Mouse (Mus musculus) erythroblast, adult 5-6 weeks (primary cell): Measurements from ENCODE around the gene Reps1. TPM values are rescaled to one million over a fixed set of nuclear protein-coding genes. Genes with fewer than 3 reads are reported as not detected.

Experiments
- ATAC-seq: replicated peaks from 2 replicates; pipeline ENCODE4 v1.8.0; 2016; ENCODE audit warnings: moderate number of reproducible peaks, mild to moderate bottlenecking, moderate TSS enrichment, inconsistent platforms; ENCODE audit not compliant: poor library complexity, low FRiP score, severe bottlenecking
- total RNA-seq, 2 experiments: library from RNA; stranded (forward) in 1 of 2; stranded (reverse) in 1 of 2; fragments of 150-400 nt in 1 of 2; fragments of 200-764, 138-1000 nt in 1 of 2; gene quantifications; 2 replicates each; pipeline versions ENCODE4 v1.2.3 to v1.2.4; 2015 to 2017; ENCODE audit warnings: low replicate concordance in 2 of 2

Reps1 gene
- total RNA-seq (2015; ENCODE audit: low replicate concordance) (23.6 and 27.5 TPM in 2 replicates), total RNA-seq (2017; ENCODE audit: low replicate concordance) (7.2 and 14.7 TPM in 2 replicates)

DNA sequence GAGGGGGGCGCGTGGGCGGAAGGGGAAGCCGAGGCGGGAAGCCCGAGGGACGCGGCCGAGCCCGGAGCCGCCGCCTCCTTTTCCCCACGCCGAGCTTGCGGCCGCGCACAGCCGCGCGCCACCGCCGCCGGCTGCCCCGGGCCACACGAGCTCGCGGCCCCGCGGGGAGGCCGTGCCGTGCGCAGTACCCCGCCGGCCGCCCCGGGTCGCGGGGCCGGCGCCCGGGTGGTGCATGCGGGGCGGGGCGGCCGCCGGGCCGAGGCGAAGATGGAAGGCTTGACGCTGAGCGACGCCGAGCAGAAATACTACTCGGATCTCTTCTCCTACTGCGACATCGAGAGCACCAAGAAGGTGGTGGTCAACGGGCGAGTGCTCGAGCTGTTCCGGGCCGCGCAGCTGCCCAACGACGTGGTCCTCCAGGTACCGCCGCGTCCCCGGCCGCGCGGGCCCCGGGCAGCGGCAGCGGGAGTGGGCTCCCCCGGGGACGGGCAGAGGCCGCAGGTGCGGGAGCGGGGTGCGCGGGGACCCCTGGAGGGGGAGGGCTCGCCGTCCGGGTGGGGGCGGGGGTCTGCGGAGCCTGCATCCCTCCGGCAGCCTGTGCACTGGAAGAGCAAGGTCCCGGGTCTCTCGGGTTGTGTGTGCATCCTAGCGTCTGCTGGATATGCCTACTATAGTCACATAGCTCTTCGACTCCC is at the start of gene Reps1:
Gene Reps1, plus strand, starts transcription at position 166 of the 695 bp plus-strand sequence.
- ATAC-seq: peak; percentile 53; the same call in 1 of the 2 replicates

DNA sequence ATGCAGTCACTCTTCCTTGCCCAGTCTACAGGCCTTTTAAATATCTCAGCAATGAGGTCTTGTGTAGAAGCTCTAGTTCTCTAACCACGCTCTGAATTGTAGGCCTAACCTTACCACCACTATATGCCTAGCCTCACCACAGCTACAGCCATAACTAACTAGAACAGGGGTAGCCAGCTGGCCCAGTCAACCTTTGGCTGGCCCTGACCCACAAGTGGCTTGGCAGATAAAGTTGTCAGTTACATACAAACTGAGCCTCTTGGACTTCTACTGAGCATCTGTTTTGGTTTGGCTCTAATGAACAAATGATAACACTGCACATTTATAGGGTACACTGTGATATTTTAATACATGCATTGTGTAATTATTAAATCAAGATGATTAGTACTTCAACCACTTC is 48.9 kb upstream of the Reps1 start:
- ATAC-seq: no peak

DNA sequence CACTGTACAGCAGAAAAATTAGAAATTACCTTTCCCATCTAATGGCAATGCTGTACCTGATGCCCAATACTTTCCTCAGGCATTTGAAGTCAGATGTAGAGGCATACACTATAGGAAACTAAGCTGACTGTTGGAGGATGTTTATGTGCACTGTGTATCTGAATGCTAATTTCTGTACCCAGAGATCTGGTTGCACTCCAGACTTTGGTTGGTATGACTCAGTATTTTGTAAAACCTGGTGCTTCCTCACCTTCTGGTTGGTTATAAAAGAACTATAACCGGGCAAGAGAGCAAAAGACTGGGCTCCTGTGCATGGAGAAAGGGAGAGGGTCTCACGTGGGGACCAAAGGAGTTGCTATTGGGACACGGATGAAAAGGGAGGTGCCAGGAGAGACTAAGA is 48.4 kb upstream of the Reps1 start:
- ATAC-seq: no peak

DNA sequence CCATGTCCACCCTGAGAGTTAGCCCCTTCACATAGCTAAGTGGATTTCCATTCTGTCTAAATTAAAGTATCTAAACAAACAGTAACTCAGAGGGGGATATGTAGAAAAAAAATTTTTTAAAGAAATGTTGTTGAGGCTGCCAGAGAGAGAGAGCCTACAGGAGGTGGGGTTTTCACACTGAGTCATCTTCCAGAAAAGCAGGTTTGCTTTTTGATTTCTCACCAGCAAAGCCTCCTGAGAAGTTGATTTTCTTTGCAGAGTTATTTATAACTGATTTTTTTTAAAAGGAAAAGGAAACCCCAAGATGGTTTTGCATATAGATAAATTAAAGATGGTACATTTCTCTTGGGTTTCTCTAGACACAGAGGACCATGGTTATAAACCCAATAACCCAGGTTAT is 47.5 kb upstream of the Reps1 start:
- no peak for ATAC-seq

DNA sequence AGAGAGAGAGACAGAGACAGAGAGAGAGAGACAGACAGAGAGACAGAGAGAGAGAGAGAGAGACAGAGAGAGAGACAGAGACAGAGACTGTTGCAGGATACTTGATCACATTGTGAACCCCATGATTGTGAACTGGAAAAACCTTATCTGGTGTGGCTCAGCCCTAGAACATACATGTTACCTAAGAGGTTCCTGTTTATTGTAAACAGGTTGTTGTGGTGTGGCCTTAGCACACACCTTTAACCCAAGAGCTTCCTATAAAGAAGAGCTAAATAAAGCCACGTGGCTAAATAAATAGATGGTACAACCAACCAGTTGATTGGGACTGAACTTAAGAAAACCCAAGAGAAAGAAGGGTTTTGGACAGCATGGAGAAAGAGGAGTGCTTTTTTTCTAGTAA is 45.9 kb upstream of the Reps1 start:
- no peak for ATAC-seq

DNA sequence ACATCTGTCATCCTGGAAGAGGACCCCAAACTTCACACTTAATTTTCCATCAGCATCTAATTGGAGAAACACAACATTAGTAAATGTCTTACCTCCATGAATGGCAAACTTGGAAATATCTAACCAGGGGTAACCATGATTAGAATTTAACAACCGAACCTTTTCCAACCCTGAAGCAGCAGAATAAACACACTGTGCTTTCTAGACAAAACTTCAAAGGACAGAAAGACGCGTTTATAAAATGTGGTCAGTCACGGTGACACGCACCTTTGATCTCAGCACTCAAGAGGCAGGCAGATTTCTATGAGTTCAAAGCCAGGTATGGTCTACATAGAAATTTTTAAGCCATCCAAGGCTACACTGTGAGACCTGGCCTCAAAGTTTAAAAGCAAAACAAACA is 43.9 kb upstream of the Reps1 start:
- ATAC-seq: no peak

DNA sequence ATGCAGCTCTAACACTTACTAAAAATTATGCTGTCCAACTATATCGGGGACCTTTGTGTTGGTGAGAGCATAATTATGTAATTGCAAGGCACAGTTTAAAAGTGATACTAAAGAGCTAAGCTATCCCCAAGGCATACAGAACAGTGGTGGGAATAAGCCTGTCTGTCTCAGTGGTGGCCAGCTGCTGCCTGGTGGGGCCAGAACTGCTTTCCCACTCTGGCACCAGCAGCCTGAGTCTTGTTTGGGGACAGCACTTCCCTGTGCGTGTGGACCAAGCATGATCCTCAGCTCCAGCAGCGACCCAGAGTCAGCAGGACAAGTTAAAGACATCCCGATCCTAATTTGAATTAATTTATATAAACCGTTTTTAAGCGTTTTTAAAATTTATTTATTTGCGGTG is 35.2 kb upstream of the Reps1 start:
- ATAC-seq: no peak

DNA sequence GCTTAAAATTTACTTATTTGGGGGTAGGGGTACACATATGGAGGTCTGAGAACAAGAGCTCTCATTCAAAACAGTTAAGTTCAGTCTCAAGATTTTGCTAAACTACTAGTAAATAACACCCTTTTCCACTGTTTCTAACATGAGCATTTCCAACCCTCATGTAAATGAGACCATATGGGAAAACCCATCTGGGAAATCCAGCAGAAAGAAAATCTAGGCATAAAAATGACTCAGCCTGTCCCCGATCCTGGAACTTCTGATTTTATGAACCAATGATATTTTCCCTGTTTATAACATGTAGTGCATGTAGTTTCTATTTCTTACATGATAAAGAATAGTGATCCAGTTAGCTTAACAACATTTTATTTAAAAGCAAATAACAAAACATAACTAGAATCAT is 34.8 kb upstream of the Reps1 start:
- ATAC-seq: no peak

DNA sequence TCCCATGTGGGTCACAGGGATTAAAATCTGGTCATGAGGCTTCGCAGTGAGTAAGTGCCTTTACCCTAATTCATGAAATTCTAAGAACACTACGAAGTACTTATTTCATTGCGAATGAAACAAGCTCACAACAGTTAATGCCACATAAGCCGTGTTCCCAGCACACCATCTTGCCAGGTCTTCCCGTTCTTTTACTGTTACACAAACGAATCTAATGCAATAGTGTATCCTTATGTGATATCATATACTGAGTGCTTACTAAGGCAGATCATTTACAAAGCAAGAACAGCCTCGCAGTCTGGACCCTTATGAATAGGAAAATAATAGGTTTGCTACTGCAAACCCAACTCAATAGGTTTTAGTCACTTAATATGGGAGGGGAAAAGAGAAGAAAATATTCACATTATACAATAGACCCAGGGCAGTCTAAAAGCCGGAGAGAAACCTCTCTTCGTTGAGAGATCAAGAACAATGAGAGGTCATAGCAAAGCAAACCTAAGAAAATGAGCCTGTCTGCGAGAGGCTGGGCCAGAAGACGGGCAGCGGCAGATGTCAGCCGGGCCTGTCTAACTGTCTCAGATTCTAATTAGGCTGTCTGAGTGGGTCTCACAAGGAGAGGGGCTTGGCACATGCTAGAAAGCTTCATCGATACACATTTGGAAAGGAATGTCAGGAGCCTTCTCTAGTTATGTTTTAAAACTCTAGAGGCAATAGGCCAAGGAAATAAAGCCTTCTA is 33.9 kb upstream of the Reps1 start:
- ATAC-seq: peak; percentile 53; the same call in 1 of the 2 replicates

DNA sequence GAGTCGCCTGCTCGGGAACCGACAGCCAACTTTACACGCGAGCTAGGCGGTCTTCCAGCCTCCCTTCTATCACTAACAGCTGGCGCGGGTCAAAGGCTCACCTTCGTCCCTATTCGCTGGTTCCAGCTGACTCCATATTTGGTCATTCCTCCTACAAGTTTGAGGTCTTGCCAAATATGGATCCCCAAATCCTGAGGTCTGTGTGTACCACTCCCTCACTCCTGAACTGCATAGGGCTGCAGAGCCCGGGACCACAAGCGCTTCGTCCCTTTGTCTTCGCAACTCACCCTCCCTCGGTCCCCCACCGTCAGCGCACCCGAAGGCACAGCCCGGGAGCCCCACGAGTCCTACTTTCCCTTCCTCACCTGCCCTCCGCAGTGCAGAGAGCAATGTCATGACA is 33.3 kb upstream of the Reps1 start:
- ATAC-seq: peak; percentile 77

DNA sequence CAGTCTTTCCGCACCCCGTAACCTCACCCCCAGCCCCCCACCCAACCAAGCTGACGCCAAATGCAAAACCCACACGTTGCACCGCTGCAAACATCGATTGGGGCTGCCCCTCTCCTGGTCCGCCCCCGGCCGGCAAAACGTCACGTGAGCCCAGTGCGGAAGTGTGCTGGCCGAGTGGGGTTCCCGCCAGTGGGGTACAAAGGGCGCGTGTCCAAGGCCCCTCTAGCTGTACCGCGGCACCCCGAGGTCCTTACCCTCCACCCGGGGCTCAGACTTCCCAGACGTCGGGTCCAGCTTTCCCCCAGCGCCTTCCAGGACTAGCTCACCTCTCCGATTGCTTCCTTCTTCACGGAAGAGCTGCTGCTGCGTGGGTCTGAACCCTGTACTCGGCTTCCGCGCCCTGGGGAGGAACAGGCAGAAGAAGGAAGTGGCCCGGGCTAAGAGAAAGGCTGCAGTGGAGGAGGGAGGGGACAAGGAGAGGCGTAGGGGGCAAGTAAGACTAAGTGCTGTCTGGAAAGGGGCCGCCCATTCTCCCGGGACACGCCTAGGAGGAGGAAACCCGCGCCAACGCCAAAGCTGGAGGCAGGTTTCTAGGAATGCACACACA is 32.8 kb upstream of the Reps1 start, which contains the start of gene Abracl:
Gene Abracl, minus strand, starts transcription at position 548 of the 607 bp plus-strand sequence.
- peak; percentile 79 for ATAC-seq

DNA sequence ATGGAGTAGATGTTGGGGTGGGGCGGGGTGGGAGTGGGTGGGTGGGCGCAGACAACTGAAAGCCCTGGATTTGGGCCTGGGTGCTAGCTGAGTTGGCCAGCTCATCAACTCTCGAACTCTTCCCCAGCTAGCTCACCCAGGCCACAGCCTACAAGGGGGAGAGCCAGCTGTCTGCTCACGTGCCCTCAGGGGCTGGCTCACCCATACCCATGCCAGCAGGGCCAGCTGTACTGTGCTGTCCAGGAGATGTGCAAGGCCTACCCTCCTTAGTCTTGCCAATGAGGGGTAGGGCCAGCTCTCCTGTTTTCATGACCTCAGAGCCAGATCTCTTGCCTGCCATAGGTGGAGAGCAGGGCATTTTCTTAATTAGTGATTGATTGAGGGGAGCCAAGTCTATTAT is 21.3 kb upstream of the Reps1 start:
- no peak for ATAC-seq

DNA sequence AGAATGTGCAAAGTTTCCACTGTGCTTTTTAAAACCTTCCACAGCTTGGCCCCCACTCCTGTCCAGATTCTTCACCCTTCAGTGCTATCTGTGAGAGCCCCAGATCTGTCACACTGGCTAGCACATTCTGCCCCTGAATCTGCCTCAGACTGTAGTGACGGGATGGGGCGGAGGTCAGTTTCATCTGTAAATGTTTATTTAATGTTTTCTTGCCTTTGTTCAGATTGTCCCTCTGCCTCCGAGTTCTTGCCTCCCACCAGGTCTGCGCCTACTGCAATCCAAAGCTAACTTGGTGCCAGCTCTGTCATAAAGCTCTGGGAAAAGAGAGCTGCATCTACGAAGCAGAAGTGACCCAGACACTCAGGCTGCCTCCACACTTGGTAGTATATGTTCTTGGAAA is 18.8 kb upstream of the Reps1 start:
- ATAC-seq: no peak

DNA sequence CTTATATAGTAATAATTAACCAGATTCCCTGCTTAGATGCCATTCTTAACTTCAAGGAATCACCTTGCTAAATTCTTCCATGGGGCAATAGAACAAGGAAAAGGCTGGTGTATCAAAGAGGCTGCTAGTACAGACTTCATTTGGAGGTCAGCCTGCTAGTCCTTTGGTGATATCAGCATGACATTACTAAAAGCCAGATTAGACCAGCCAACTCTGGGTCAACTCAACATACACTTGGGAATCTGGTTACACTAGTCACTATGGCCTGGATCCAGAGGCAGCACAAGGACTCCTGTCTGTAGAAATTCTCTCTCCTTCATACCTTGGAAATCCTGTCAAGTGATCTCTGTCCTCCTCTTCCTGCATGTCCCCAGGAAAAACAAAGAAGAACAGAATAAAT is 9.3 kb upstream of the Reps1 start:
- no peak for ATAC-seq

DNA sequence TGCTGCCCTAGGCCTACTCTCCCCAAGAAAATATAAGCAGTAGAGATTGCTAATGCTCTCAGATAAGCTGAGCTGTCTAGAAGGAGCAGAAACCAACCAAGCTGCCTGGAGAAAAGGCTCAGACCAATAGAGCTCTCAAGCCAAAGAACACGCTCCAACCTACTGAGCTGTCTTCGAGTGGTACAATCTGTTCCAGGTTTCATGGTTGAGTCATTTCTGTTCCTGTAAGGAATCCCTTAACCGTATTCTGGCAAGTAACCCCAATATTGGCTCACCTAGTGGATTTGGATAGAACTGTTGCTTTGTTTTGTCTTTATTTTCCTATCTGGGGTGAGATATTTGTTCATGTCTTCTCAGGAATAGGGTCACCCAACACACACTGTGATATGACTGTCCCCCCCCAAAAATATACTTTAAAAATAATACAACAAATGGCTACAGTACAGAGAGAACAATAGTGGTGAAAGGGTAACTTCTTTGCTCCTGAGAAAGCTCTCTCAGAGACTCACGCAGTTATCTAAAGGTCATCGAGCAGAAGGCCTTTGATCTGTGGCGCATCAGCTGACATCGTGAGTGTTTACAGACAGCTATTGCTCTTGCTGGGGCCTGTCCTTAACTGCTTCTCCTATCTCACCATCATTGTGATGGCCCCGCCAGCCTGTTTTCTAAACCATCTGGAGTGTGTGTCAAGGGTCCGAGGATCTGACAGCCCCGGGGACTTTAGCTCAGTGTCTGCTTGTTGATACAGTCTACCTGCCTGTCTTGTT is 8.1 kb upstream of the Reps1 start:
- ATAC-seq: no peak

DNA sequence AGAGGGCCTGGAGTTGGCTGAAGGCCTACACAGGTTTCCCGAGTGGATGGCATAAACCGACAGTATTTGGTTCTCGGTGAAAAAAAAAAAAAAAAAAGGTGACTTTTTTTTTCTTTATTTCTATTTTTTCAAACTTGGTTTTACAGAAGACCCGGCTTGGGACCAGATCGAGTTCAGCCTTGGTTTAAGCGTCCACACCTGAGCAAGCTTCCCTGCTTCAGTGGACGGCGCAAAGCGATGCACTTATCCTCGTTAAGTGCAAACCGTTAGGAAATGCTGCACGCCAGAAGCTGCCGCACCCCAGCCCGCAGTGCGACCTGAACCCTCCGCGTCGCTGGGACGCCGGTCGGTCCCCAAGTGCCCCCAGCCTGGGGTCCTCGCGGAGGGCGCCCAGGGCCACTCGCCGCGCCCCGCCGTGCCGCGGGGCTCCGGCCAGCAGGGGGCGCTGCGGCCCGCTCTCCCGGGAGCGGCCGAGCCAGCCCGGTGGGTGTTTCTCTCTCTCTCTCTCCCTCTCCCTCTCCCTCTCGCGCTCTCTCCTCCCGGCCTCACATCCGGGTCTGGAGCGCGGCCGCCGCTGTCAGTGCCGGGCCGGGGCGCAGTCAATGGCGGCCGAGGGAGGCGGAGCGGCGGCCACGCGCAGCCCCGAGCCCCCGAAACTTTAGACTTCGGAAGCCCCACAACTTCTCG is 509 bp upstream of the Reps1 start:
- ATAC-seq: peak; percentile 82

DNA sequence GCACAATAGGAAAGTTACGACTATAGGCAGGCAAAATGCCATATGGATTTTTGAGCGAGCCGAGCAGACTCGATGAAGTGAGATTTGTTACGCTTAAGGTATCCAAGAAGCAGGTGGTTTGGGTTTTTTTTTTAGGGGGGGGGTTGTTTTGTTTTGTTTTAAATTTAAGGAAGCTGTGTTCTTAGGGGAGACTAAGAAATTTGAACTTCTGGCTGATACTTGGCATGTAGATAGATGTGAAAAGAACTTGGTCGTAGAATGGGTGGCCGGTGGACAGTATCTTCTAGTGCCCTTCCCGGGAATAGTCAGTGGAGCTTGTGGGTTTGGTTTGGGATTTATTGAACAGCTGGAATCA is 707 bp downstream of the Reps1 start:
- no peak for ATAC-seq

DNA sequence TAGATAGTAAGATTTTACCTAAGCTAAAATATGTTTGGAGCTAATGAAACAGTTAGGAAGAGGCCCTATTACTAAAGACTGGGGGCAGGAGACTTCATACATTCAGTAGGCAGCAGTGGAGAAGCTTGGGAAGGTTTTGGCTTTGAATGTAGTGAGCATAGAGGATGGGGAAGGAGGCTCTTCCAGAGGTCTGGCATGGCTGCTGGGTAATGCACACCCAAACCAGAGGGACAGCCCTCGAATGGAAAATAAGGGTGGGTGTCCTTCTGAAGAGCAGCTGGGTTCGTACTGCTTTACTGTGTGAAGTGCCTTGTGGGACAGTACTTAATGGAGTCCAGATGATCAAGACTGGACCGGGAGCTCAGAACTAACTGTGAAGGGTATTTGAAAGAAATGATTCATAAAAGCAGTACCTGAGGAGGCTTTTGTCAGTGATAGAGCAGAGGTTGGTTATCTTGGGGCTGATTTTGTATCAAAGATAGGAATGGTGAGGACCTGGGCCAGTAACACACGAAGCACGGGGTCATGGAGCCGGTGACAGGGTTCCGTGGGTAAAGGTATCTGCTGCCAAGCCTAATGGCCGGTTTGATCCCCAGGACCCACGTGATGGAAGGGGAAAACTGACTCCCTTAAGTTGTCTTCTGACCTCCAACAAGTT is 3.1 kb downstream of the Reps1 start:
- no peak for ATAC-seq

DNA sequence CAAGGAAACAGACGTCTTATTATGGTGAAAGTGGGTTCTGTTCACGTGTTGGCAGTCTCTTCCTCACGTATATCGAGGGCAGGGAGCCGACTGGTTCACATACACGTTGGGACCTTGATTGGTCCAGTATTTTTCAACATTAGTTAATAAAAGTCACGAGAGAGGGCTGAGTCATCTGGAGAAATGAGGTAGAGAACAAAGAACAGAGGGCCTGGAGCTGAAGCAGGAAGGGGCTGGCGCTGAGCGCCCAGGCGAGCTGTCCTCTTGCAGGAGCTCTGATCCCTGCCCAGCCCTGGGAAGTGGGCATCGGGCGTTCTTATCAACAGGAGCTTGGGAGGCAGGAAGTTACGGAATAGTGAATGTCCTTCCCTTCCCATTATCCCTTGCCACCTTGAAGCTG is 4.1 kb downstream of the Reps1 start:
- no peak for ATAC-seq
